Mouse (Mus musculus) v-Abl transformed pro-B cells (cell line): ENCODE measurements around the gene Gm20388.

ENCODE experiments used
- in situ Hi-C, 2 experiments: fragments of 400-800 bp; cut with MboI; formaldehyde crosslinking; loops; one replicate each; pipeline ENCODE4 v1.15.1; 2025; ENCODE audit not compliant: unreplicated experiment in 2 of 2

The Gm20388 gene

DNA sequence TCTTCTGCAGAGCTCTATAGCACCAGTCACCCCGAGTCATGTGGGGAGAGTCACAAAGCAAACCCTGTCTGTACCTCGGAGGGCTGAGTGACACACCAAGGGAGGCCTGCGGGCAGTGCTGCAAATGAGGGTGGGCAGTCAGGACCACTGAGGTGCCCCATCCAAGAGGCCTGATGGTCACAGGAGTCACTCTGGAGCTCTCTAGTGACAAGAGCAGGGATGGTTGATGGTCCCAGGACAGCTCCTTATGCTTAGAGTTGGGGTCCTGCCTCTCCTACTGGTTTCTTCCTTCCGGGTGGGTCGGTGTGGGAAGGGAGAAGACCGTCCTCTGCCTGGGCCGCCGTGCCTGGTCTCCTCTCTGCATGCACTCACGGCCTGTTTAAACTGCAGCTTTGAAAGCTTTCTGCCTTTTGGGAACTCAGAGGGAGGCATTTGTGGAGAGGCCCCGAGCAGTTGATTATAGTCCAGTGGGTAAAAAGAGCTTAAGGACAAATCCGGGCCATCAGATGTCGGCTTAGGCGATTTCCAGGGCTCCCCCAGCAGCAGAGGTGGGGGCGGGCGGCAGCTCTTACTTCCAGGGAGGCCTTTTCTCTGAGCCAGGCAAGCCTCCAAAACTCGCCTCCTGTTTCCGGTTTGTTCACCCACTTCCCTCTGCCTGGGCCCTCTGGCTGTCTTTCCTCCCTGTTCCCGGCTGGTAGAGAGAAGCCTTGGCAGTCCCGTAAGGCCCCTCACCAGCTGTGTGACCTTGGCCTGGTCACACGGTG lies 516.2 kb downstream of the Gm20388 start:
- in situ Hi-C loops, result no loop called here

DNA sequence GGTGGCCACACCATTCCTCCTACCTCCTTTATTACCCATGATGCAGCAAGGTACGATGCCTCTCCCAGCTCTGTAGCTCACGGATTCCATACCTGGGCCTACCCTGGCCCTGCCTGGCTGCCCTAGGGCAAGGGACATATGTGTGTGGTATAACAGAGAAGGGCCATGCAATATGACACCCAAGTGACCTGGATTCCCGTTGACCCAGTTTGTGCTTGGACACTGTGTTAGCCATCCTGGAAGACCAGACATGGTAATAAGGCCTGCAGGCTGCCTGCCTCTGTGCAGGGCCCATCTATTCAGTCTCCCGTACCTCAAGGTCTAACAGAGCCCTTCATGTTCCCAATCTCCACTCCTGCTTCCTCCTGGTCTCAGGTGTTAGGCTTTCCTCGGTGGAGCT lies 517.9 kb downstream of the Gm20388 start:
- in situ Hi-C loops, result no loop called here

DNA sequence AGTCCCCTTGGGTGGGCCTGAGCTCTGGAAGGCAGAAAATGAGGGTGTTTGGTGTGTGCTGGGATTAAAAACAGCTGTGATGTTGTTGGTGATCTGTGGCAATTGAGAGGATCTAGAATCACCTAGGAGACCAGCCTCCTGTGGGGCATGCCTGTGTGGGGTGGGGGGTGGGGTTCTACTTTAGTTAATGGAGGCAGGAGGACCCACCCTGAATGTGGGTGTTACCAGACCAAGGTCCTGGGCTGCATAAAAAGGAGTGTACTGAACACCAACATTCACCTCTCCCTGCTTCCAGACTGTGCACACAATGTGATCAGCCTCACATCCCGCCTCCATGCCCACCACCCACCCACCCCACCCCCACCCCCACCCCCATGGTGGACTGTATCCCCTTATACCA lies 518.5 kb downstream of the Gm20388 start:
- in situ Hi-C loops, result no loop called here

DNA sequence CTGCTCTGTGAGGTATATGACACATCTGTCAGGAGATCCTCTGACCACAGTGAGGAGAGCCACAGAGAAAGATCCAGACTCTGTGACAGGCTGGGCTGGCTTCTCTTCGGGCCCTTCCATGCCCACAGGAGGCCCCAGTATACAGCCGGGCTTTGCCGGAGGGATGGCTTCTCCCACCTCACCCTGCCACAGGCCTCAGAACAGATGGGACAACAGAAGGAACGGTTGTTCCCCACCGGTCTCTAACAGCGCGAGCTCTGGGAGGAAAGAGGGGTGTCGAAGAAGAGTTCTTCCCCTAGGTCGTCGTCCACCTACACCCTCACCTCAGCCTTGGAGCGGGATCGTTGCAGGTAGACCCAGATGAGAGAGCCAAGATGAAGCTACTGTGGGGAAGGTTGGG lies 520.4 kb downstream of the Gm20388 start:
- in situ Hi-C loops, result no loop called here

DNA sequence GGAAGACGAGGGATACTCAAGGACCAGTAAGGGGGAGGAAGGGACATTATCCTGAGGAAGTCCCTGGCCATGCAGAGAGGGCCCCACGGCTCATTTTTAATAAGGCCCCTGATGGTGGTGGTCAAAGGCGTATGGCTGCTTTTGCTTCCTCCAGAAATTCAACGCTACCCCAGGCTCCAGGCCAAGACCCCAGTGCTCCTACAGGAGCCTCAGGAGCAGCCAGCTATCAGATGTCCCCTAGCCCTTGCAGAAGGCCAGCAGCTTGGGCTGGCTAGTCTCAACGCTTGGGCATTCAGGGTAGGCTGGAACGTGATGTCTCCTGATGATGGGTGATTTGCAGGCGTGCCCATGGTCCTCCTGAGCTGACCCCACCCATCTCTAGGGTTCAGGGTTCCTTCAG lies 521.8 kb downstream of the Gm20388 start:
- in situ Hi-C loops, result no loop called here

DNA sequence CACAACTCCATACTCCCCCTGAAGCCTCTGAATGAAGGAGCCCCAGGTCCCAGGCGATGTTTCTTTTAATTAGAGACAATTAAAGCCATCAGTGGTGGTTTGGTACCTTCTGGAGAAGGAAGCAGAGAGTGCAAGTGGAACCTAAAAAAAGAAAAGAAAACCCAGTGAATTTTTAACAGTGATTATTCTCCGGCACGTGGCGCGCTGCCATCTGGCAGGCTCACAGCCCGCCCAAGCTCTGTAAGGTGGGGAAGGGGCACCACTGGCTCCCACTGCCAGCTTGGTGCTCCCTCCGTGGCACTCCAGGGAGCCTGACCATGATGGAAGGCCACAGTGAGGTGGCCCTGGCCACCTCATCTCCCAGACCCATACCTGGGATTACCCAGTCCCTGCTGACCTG lies 522.5 kb downstream of the Gm20388 start:
- in situ Hi-C loops, result no loop called here

DNA sequence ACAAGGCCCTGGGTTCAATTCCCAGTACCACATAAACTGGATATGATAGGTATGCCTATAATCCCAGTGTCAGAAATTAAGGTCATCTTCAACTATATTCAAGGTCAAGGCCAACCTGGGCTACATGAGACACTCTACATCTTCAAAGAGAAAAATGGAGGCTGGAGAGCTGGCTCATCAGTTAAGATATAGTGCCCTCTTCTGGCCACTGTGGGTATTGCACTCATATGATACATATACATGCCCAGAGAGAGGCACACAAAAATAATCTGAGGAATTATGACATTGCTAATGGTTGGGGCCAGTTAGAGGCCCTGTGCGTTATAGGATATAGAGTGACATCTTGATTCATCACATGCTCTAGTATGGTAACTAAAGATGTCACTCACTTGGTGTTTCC lies 523.1 kb downstream of the Gm20388 start:
- in situ Hi-C loops, result no loop called here

DNA sequence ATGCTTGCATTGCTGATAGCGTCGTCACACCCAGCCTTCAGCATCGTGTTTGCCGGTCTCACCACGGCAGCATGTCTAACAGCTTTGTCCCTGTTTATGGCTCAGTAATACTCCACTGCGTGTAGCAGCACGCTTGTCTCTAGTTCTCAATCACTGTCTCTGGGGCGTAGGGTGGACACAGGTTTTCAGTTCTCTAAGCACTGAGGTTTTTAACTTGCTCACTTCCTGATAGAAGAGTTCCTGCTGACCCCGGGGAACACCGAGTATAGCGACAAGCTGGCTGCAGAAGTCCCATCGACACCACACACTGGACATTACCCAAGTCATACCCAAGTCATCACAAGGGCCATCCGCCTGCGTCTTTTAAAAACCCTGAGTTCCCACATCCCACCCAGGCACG lies 525.1 kb downstream of the Gm20388 start:
- in situ Hi-C loops, result no loop called here

DNA sequence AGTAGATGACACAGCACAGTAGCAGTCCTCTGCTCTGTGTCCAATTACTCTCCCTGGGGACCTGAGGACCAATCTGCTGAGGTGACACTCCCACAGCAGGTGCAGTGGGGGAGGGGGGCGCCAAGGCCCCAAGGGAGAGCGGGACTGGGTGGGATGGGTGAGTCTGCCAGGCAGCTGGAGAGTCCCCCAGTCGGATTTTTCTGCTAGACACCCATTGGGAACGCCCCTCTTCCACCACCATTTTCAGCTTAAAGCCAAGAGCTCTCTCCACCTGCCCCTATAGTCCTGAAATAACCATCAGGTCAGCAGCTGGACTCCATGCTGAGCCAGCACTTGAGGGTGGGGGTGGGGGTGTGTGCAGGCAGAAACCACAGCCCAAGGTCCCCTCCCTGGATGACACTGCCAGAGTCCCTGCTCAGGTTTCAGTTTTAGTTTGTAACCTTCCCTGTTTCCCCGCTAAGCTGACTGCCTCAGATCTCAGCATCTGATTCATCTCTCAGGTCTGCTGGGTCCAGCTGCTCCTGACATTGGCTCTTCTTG lies 525.9 kb downstream of the Gm20388 start:
- in situ Hi-C loops, result no loop called here

DNA sequence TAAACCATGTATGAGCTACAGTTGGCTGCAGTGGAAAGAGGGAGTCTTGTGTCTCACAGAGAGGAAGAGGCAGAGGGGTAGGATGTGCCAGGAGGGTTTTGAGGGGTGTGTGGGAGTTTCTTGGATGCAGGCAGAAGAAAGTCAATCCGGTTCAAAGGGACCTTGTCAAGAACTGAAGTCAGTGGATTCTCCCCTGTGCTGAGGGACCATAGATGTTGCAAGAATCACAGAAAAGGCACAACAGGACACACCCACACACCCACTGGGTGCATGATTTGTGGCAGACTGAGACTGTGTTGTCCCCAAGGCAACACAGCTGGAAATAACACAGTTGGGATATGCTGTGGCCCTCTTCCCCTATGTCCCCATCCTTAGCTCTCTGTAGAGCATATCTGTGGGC lies 526.6 kb downstream of the Gm20388 start:
- in situ Hi-C loops, result no loop called here

DNA sequence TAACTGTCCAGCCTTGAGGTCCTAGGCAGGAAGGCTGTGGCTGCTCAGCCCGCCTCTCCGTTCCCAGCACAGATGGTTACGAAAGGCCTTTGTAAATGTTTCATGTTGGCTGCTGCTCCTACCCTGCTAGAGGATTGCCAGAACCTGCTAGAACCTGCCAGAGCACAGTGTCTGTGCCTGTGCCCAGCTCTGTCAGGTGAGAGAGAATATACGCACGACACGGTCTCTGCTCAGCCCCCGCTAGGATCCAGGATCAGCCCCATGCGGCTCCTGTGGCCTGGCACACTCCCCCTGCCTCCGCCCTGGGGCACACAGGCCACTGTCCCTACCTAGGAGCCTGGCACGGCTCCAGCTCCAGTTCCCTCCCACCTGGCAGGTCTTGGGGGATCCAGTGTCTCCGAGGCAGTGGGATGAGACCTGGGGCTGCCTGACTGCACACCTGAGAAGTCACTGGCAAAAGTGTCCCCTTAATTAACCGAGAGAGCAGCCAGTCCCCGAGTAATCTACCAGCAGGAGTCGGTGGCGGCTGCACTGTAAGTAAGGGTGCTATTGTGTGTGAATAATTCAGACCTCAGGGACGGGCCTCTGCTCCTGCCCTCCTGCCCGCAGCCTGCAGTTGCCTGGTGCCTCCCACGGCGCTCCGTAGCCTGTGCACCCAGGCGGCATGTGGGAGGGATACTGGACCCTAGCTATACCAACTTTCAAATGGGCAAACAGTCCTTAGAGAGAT lies 527.2 kb downstream of the Gm20388 start:
- in situ Hi-C loops, result no loop called here

DNA sequence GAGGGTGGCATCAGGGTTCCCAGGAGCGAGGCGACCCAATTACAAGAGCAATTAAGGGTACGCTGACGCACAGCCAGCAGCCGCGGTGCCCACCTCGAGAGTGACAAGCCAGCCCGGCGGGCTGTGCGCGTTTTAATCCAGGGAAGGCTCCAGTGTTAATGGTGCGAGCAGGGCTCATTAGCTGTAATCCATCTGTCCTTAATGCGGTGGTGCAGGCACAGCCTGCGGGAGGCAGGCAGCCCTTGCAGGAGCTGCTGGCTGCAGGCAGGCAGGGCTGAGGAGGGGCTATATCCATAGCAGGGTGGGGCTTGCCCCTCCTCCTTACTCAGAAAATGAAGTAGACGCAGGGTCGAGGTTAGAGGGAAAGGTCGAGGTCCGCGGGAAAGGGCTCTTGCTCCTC lies 528.7 kb downstream of the Gm20388 start:
- in situ Hi-C loops, result no loop called here

DNA sequence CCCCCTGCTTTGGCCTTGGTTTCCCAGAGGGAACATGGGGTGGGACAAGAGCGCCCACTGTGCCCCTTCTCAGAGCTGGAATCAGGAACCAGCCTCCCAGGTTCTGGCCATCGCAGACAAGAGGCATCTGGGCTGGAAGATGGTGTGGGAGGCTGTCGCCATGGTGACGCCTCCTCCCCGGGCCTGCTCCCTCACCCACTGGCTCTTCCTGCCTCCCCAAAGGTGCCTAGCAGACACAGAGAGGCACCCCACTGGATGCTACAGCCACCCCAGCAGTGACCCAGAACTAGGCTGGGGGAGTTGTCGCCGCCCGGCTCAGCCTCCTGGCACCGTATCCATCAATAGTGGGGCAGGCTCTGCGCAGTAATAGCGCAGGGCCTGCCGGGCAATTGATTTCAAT lies 530.1 kb downstream of the Gm20388 start:
- in situ Hi-C loops, result no loop called here

DNA sequence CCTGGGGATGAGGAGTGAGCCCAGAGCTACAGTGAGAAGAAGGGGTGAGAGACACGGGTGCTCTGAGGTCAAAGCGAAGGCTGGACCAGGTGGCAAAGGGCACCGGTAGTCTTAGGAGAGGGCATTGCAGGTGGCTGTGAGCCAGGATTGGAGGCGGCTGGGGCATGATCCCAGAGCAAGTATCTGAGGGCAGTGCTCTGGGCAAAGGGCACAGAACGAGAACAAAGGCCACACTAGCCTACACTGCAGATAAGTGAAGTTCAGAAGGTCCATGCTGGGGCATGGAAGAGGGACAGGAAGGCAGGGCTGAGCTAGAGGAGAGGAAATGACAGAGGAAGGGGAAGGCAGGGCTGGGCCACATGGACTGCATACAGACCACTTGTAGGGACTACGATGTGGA lies 531.0 kb downstream of the Gm20388 start:
- in situ Hi-C loops, result no loop called here

DNA sequence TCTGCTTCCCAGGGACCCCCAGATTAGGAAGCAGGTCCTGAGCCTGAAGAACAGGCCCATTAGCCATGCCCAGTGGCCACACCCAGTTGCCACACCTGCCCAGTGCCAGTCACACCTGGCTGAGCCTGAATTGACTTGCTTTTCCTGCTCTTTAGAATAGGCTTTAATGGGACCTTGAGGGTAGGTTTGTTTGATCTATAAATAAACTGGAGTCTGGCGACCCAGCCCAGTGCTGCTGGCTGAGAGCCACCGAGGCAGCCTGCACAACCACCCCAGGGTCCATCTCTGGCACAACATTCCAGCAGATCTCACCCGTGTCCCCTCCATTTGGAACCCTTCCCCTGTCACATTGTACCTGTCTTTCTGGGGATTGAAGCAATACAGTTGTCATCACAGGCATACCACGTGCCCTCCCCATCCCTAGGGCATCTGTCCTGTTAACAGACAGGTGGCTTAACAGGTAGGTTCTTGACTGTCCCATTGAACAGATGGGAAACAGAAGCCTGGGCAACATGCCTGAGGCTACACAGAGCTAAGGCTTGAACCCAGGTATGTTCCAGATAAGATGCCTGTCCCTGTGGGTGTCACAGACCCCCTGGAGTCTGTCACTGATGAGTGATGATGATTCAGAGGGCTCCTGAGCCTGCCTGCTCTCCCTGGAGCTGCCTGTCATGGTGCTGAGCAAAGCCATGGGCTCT lies 531.8 kb downstream of the Gm20388 start:
- in situ Hi-C loops, result no loop called here

DNA sequence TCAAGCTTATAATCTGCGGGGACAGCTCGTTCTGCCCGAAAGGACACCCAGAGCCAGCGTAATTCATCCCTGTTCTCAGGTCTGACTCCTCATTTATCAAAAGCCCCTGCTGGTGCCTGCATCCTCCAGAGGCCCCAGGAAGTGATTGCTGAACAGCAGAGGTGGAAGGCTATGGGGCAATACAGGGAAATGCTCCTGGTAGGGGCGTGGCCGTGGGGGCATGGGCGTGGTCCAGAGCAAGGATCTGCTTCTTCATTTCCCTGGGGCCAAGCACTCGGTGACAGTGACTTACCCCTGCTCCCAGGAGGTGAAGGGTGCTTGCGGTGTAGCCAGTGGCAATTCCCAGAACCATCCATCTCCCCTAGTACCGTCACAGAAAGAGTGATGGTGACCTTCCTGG lies 534.6 kb downstream of the Gm20388 start:
- in situ Hi-C loops, result no loop called here

DNA sequence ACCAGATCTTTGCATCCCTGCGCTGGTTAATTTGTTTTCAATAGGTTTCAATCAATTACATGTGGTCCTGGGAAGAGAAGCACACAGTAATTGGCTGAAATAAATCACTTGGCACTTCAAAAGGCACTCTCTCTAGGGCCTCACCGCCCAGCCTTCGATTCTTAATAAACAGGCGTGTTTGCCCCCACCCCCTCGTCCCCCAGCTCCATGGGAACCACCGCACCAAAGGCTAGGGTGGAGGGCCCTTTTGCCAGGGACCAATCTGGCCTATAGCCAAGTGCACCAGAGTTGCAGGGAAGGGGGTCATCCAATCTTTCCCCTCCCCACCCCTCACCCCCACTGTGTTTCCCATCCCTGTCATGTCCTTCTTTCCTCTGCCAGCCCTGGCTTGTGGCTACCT lies 537.5 kb downstream of the Gm20388 start:
- in situ Hi-C loops, result no loop called here

DNA sequence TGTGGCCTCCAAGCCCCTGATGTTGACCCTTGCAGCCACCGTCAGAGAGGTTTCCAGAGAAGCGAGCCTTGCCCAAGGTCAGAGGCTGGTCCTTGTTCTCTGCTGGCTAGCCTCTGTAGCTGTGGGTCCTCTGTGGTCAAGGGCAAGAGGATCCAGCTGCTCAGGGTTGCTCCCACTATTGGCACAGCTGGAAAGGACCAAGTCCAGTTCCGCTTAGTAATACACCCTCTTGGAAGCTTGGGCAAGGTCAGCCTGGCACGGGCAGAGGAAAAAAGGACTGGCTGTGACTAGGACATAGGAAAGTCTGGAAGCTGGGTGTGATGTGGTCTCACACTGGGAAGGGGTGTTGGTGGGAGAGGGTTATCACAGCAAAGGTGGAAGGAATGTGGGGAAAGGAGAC lies 538.5 kb downstream of the Gm20388 start:
- in situ Hi-C loops, result no loop called here

DNA sequence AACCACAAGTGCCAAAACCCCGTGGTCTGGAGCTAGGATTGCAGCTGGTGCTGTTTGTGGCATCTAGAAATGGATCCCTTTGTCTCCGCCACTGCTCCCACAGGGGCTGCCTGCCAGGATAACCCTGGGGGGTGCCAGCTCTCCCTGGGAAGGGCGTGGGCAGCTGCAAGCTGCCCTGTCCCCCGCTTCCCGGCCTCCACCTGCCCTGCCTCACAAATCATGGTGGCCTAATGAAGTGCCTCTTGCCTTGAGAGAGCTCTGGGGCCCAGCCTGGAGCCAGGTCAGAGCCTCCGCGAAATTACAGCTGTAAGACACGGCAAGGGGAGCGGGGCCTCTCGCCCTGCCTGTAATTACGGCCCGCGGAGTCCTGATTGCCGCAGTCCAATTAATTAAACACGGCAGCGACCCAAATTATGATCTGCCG lies 539.0 kb downstream of the Gm20388 start:
- in situ Hi-C loops, result no loop called here

DNA sequence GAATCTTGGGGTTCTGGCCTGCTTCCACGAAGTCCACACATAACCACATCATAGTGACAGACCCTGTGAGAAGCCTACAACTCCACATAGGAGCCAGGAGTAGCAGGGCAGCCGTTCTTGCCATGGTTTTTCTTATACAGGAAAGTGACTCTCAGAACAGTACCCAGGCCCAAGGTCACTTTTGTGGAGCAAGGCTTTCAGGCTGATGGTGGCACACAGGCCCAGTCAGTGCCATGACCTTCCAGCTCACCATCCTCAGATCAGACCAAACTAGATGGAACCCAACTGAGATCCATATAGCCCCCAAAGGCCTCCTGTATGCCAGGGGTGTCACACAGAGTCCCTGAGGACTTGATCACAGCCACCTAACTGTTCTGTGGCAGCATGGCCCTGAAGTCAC lies 541.5 kb downstream of the Gm20388 start:
- in situ Hi-C loops, result no loop called here

DNA sequence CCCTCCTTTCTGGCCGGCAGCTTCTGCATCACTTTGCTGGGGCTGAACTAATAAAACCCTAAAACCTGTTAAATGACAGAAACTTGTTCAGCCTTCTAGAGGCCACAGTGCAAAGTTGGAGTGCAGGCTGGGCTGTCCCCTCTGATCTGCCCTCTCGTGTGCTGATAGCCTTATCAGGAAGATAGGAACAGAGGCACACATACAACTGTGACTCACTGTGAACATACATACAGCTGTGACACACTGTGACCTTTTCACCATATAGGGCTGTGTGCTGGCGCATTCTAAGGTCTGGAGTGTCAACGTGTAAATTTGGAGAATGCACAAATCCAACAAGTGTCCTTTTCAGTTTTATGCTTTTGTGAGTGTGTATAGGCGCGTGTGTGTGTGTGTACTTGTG lies 543.8 kb downstream of the Gm20388 start:
- in situ Hi-C loops, result no loop called here
